Mouse (Mus musculus) CH12.LX (cell line): ENCODE measurements around the gene Csrp2. TPM values are rescaled to one million over a fixed set of nuclear protein-coding genes. Genes with fewer than 3 reads are reported as not detected.

Source experiments
- DNase-seq: peaks from one replicate; pipeline ENCODE4 v3.0.0-alpha.2; 2013; ENCODE audit errors: extremely low read depth
- H3K27ac ChIP-seq: 2 replicates; pipeline ENCODE4 v1.5.1; 2012; ENCODE audit warnings: low read depth, mild to moderate bottlenecking, control low read depth, moderate library complexity; ENCODE audit not compliant: insufficient read depth
- H3K27me3 ChIP-seq: replicated peaks from 2 replicates; pipeline ENCODE3; 2012; ENCODE audit warnings: inconsistent platforms
- H3K36me3 ChIP-seq, 2 experiments: replicated peaks in 1 of 2; 2 replicates each; pipeline versions ENCODE3 to v1.6.1; 2012; ENCODE audit warnings: inconsistent platforms in 1 of 2, low read length in 1 of 2, mild to moderate bottlenecking in 1 of 2, mixed read lengths in 1 of 2, moderate library complexity in 1 of 2; ENCODE audit not compliant: control insufficient read depth in 1 of 2, insufficient read depth in 1 of 2
- H3K4me1 ChIP-seq, 2 experiments: 2 replicates each; pipeline ENCODE4 v1.6.1; 2012; ENCODE audit warnings: inconsistent platforms in 1 of 2, moderate library complexity in 1 of 2; ENCODE audit not compliant: insufficient read depth in 2 of 2, control insufficient read depth in 1 of 2
- H3K4me2 ChIP-seq: 2 replicates; pipeline ENCODE4 v1.6.1; 2012; ENCODE audit warnings: low read depth, mild to moderate bottlenecking, control low read depth; ENCODE audit not compliant: poor library complexity, insufficient read depth, severe bottlenecking
- H3K4me3 ChIP-seq, 3 experiments: fragments of 150-350 bp in 1 of 3; sonication (generic) in 1 of 3; replicated peaks in 1 of 3; 2 replicates each; pipeline versions ENCODE3 to v1.5.1; 2011 to 2012; ENCODE audit warnings: low read depth in 2 of 3, low read length in 2 of 3, mild to moderate bottlenecking in 2 of 3, moderate library complexity in 2 of 3, control low read depth in 1 of 3, improper control_type of control experiment in 1 of 3, inconsistent platforms in 1 of 3, mixed read lengths in 1 of 3; ENCODE audit not compliant: poor library complexity in 1 of 3
- H3K79me2 ChIP-seq: replicated peaks from 2 replicates; pipeline ENCODE4 v1.6.1; 2012; ENCODE audit warnings: mild to moderate bottlenecking, moderate library complexity; ENCODE audit not compliant: control insufficient read depth, poor library complexity, insufficient read depth, severe bottlenecking; ENCODE audit errors: extremely low read depth
- H3K9ac ChIP-seq: 2 replicates; pipeline ENCODE4 v1.6.1; 2012; ENCODE audit warnings: low read depth, mild to moderate bottlenecking, control low read depth, moderate library complexity; ENCODE audit not compliant: insufficient read depth
- H3K9me3 ChIP-seq: replicated peaks from 2 replicates; pipeline ENCODE3; 2012; ENCODE audit warnings: low read length, inconsistent platforms, mixed read lengths
- CHD2 ChIP-seq: IDR thresholded peaks from 2 replicates; pipeline ENCODE4 v1.6.1; 2011; ENCODE audit warnings: low read length, improper control_type of control experiment
- CTCF ChIP-seq, 2 experiments: IDR thresholded peaks in 1 of 2; conservative IDR thresholded peaks in 1 of 2; 2 replicates each; pipeline ENCODE4 v1.5.1; 2011 to 2012; ENCODE audit warnings: low read depth in 2 of 2, low read length in 2 of 2, improper control_type of control experiment in 1 of 2, inconsistent platforms in 1 of 2, mild to moderate bottlenecking in 1 of 2, moderate library complexity in 1 of 2
- E2F4 ChIP-seq: IDR thresholded peaks from 2 replicates; pipeline ENCODE4 v1.6.1; 2011; ENCODE audit warnings: low read depth, low read length, improper control_type of control experiment; ENCODE audit not compliant: insufficient replicate concordance
- ELF1 ChIP-seq: IDR thresholded peaks from 2 replicates; pipeline ENCODE4 v1.6.1; 2014; ENCODE audit warnings: low read depth, mild to moderate bottlenecking, inconsistent platforms, low read length, improper control_type of control experiment
- EP300 ChIP-seq: IDR thresholded peaks from 2 replicates; pipeline ENCODE4 v1.6.1; 2011; ENCODE audit warnings: low read length, improper control_type of control experiment
- GABPA ChIP-seq: IDR thresholded peaks from 2 replicates; pipeline ENCODE4 v1.6.1; 2012; ENCODE audit warnings: low read depth, low read length, improper control_type of control experiment, inconsistent platforms; ENCODE audit not compliant: insufficient replicate concordance
- IRF4 ChIP-seq: IDR thresholded peaks from 2 replicates; pipeline ENCODE4 v1.6.1; 2014; ENCODE audit warnings: low read depth, mild to moderate bottlenecking, inconsistent platforms, low read length, improper control_type of control experiment
- JUND ChIP-seq: conservative IDR thresholded peaks from 2 replicates; pipeline ENCODE4 v1.6.1; 2011; ENCODE audit warnings: low read depth, low read length, improper control_type of control experiment
- KAT2A ChIP-seq: IDR thresholded peaks from 2 replicates; pipeline ENCODE4 v1.6.1; 2012; ENCODE audit warnings: low read length, improper control_type of control experiment, inconsistent platforms; ENCODE audit not compliant: insufficient replicate concordance
- MAX ChIP-seq: IDR thresholded peaks from 2 replicates; pipeline ENCODE4 v1.6.1; 2011; ENCODE audit warnings: low read length, improper control_type of control experiment
- MEF2A ChIP-seq: IDR thresholded peaks from 2 replicates; pipeline ENCODE4 v1.6.1; 2014; ENCODE audit warnings: low read depth, mild to moderate bottlenecking, inconsistent platforms, low read length, improper control_type of control experiment, borderline replicate concordance
- MYC ChIP-seq: IDR thresholded peaks from 2 replicates; pipeline ENCODE4 v1.6.1; 2011; ENCODE audit warnings: low read depth, mild to moderate bottlenecking, improper control_type of control experiment, low read length
- NELFE ChIP-seq: IDR thresholded peaks from 2 replicates; pipeline ENCODE4 v1.6.1; 2011; ENCODE audit warnings: low read depth, low read length, improper control_type of control experiment
- POLR2A ChIP-seq: IDR thresholded peaks from 2 replicates; pipeline ENCODE4 v1.6.1; 2011; ENCODE audit warnings: low read depth, mild to moderate bottlenecking, improper control_type of control experiment, low read length
- POLR2AphosphoS2 ChIP-seq: IDR thresholded peaks from 2 replicates; pipeline ENCODE4 v1.6.1; 2011; ENCODE audit warnings: low read depth, low read length, improper control_type of control experiment
- RAD21 ChIP-seq: IDR thresholded peaks from 2 replicates; pipeline ENCODE4 v1.6.1; 2011; ENCODE audit warnings: low read depth, mild to moderate bottlenecking, low read length, improper control_type of control experiment, moderate library complexity
- RCOR1 ChIP-seq: conservative IDR thresholded peaks from 2 replicates; pipeline ENCODE4 v1.6.1; 2012; ENCODE audit warnings: low read depth, mild to moderate bottlenecking, inconsistent platforms, low read length, improper control_type of control experiment
- SIN3A ChIP-seq: IDR thresholded peaks from 2 replicates; pipeline ENCODE4 v1.6.1; 2012; ENCODE audit warnings: low read length, improper control_type of control experiment, inconsistent platforms
- SMC3 ChIP-seq: IDR thresholded peaks from 2 replicates; pipeline ENCODE4 v1.6.1; 2011; ENCODE audit warnings: low read depth, low read length, improper control_type of control experiment
- USF1 ChIP-seq: IDR thresholded peaks from 2 replicates; pipeline ENCODE4 v1.6.1; 2014; ENCODE audit warnings: low read depth, mild to moderate bottlenecking, inconsistent platforms, low read length, improper control_type of control experiment
- ZC3H11A ChIP-seq: IDR thresholded peaks from 2 replicates; pipeline ENCODE4 v1.6.1; 2012; ENCODE audit warnings: low read depth, mild to moderate bottlenecking, inconsistent platforms, low read length, improper control_type of control experiment
- ZMIZ1 ChIP-seq: IDR thresholded peaks from 2 replicates; pipeline ENCODE4 v1.6.1; 2012; ENCODE audit warnings: low read depth, mild to moderate bottlenecking, inconsistent platforms, low read length, improper control_type of control experiment
- dilution Hi-C: fragments of 300-500 bp; cut with MboI; formaldehyde crosslinking; loops from 2 replicates; pipeline ENCODE4 v1.14.3; 2020; ENCODE audit warnings: low sequenced_read_pairs; ENCODE audit not compliant: extremely low pct_unique_long_range_greater_than_20kb, extremely low pct_ligation_motif_present
- in situ Hi-C: fragments of 300-500 bp; cut with MboI; formaldehyde crosslinking; loops from 3 replicates; pipeline ENCODE4 v1.14.3; 2019; ENCODE audit warnings: low sequenced_read_pairs, low pct_ligation_motif_present, low pct_unique_long_range_greater_than_20kb, mixed read lengths
- polyA plus RNA-seq: library from polyadenylated mRNA; unstranded; fragments of >175 nt; gene quantifications from 2 replicates; pipeline ENCODE4 v1.2.1, GENCODE M21; 2012; ENCODE audit warnings: low read depth; ENCODE audit not compliant: insufficient read length
- total RNA-seq, 2 experiments: library from RNA; depleted of rRNA; stranded (reverse); fragments of 300-350 nt in 1 of 2; fragments of >200 nt in 1 of 2; gene quantifications; 2 replicates each; pipeline ENCODE4 v1.2.3; 2012 to 2014

Gene Csrp2
- total and polyA plus RNA-seq, 3 experiments = 0.82 to 1.3 (median 0.87) TPM

DNA sequence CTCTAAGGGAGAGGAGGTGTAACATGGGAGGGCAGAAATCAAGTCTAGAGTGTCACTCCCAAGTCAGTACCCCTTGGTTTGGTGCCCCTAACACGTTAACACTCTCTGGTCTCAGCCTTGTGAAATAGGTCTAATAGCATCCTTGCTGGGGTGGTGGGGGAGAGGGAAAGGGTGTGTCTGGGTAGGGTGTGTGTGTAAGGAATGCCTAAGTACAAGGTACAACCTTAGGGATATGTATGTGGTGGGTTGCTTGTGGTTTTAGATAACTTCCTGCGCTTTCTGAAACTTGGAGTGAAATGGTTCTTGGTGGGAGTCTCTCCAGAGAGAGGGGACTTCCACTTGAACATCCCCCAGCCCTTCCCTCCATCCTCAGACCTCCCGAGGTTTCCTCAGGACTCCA, 2.3 kb downstream of the Csrp2 start:
- Histone ChIP-seq H3K4me3 (no peak overlapping the region), H3K9ac (no peak overlapping the region), H3K4me1 (no peaks in the 10 kb centered on the region), H3K36me3 (no peaks in the 10 kb centered on the region), H3K27me3 (no peaks in the 10 kb centered on the region), H3K79me2 (no peaks in the 10 kb centered on the region), H3K9me3 (peaks cover 5% of the 10 kb centered on the region), H3K4me2 (no peak overlapping the region), H3K27ac (no peak overlapping the region)
- in situ Hi-C loops = no loop called here
- TF ChIP-seq MEF2A (no peak), EP300 (no peak), GABPA (no peak), MAX (no peak), POLR2A (no peak), USF1 (no peak), CTCF (conservative IDR thresholded peaks at IDR 0.05 in 1 of 2, IDR thresholded peaks at IDR 0.05 in 1 of 2; ENCODE audit: low read depth in 2 of 2, low read length in 2 of 2) (no peak), RCOR1 (no peak), SMC3 (no peak), SIN3A (no peak), JUND (no peak), IRF4 (no peak), RAD21 (no peak), ELF1 (no peak)
- no peak for DNase-seq
- dilution Hi-C loops = no loop called here

DNA sequence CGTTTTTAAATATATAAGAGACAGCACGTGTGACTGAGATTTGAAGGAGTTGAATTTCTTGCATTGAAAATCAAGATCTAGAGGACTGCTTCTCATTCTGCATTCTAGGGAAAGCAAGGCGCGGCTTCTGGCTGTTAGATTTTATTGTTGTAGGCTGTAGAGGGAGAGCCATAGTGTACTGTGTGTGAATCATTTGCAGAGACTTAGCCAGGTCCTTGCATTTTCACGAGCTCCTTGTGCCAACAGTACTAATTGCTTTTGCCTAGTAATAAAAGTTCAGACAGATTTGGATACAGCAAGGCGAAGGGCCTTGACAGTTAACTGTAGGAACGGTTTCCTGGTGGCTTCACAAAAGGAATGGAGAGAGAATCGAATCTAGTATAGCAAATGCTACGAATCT, 3.0 kb downstream of the Csrp2 start:
- H3K9ac ChIP-seq = no peak overlapping the region
- H3K36me3 ChIP-seq = no peaks in the 10 kb centered on the region
- no peak overlapping the region for H3K27ac ChIP-seq
- no peak for DNase-seq
- in situ Hi-C loops = no loop called here
- H3K9me3 ChIP-seq = peaks cover 3% of the 10 kb centered on the region
- dilution Hi-C loops = no loop called here
- no peaks in the 10 kb centered on the region for H3K27me3 ChIP-seq
- no peak overlapping the region for H3K4me2 ChIP-seq
- TF ChIP-seq POLR2A (no peak), E2F4 (no peak), CHD2 (no peak), KAT2A (no peak), POLR2AphosphoS2 (no peak), MYC (no peak), NELFE (no peak), ELF1 (no peak), ZC3H11A (no peak), ZMIZ1 (no peak), MEF2A (no peak), SMC3 (no peak)
- no peaks in the 10 kb centered on the region for H3K4me1 ChIP-seq
- no peak overlapping the region for H3K4me3 ChIP-seq
- H3K79me2 ChIP-seq = no peaks in the 10 kb centered on the region
